Mouse (Mus musculus) G1E-ER4 (cell line): ENCODE measurements around the gene Slx4. TPM values are rescaled to one million over a fixed set of nuclear protein-coding genes. Genes with fewer than 3 reads are reported as not detected.

ENCODE experiments used
- GATA1 ChIP-seq: IDR thresholded peaks from one replicate; pipeline ENCODE4 v1.8.0; 2012; ENCODE audit warnings: low read length, inconsistent platforms
- polyA plus RNA-seq: library from polyadenylated mRNA; stranded (reverse); fragments of >175 nt; gene quantifications from 2 replicates; pipeline ENCODE4 v1.2.3, GENCODE M21; 2012

Gene Slx4
- polyA plus RNA-seq, 1 experiment, result 15.2 TPM

- no peak for TF ChIP-seq GATA1
Observed at GRCm38 (mm10) chr16:3934091-3934490, 69.5 kb downstream of the Slx4 start.

- no peak for TF ChIP-seq GATA1
Observed at GRCm38 (mm10) chr16:3933536-3933935, 70.0 kb downstream of the Slx4 start.

GRCm38 (mm10) chr16:3929151-3929550 lies 74.4 kb downstream of the Slx4 start:
- TF ChIP-seq GATA1, result no peak

Other genes starting within 250 kb of the Slx4 start
- not detected in 2 replicates for gene Olfr15, start 172.9 kb downstream of the Slx4 start, polyA plus RNA-seq
- 0.13 and 0.15 TPM in 2 replicates for gene Zfp174, start 156.5 kb downstream of the Slx4 start, polyA plus RNA-seq
- 26.7 and 31.0 TPM in 2 replicates for gene Naa60, start 131.4 kb downstream of the Slx4 start, polyA plus RNA-seq
- gene Zfp597, start 119.2 kb downstream of the Slx4 start, polyA plus RNA-seq, result 2.6 and 3.9 TPM in 2 replicates
- not detected in 2 replicates for gene Gm20695, start 119.1 kb downstream of the Slx4 start, polyA plus RNA-seq
- 9.7 and 12.7 TPM in 2 replicates for gene 1700037C18Rik, start 95.1 kb downstream of the Slx4 start, polyA plus RNA-seq
- 34.6 and 36.0 TPM in 2 replicates for gene Cluap1, start 95.0 kb downstream of the Slx4 start, polyA plus RNA-seq
- gene Nlrc3, start 27.1 kb downstream of the Slx4 start, polyA plus RNA-seq, result 0.01 TPM in 1 of 2 replicates, not detected in the other
- gene Dnase1, start 33.2 kb upstream of the Slx4 start, polyA plus RNA-seq, result not detected in 2 replicates
- gene Trap1, start 74.1 kb upstream of the Slx4 start, polyA plus RNA-seq, result 266 and 381 TPM in 2 replicates
- gene Crebbp, start 210.2 kb upstream of the Slx4 start, polyA plus RNA-seq, result 4.9 and 8.4 TPM in 2 replicates